Mouse (Mus musculus) lung, embryonic 16.5 days (tissue): ENCODE measurements around the gene Olfr2. TPM values are rescaled to one million over a fixed set of nuclear protein-coding genes. Genes with fewer than 3 reads are reported as not detected.

Source experiments
- ATAC-seq: fragments of 200-750 bp; cut with Nextera tagmentation; 2 replicates; pipeline ENCODE4 v1.8.0; 2017; ENCODE audit warnings: low read depth, mild to moderate bottlenecking, moderate library complexity
- H3K27ac ChIP-seq: fragments of 300-500 bp; sonication (generic); 2 replicates; pipeline ENCODE4 v1.5.1; 2014; ENCODE audit warnings: mild to moderate bottlenecking, control low read depth, low read length
- H3K27me3 ChIP-seq: fragments of 300-500 bp; sonication (generic); 2 replicates; pipeline ENCODE4 v1.6.1; 2014; ENCODE audit warnings: low read depth, low read length, mixed read lengths; ENCODE audit not compliant: control insufficient read depth, insufficient read depth
- H3K36me3 ChIP-seq: fragments of 300-500 bp; sonication (generic); 2 replicates; pipeline ENCODE4 v1.6.1; 2014; ENCODE audit warnings: low read length; ENCODE audit not compliant: control insufficient read depth, insufficient read depth
- H3K4me1 ChIP-seq: fragments of 300-500 bp; sonication (generic); replicated peaks from 2 replicates; pipeline ENCODE4 v1.6.1; 2014; ENCODE audit warnings: low read length, mixed read lengths; ENCODE audit not compliant: control insufficient read depth, insufficient read depth
- H3K4me2 ChIP-seq: fragments of 300-500 bp; sonication (generic); 2 replicates; pipeline ENCODE4 v1.6.1; 2014; ENCODE audit warnings: low read depth, low read length, control low read depth
- H3K4me3 ChIP-seq: fragments of 300-500 bp; sonication (generic); 2 replicates; pipeline ENCODE4 v1.5.1; 2014; ENCODE audit warnings: mild to moderate bottlenecking, low read length, control low read depth
- H3K9ac ChIP-seq: fragments of 300-500 bp; sonication (generic); 2 replicates; pipeline ENCODE4 v1.6.1; 2014; ENCODE audit warnings: low read length, control low read depth
- H3K9me3 ChIP-seq: fragments of 300-500 bp; sonication (generic); 2 replicates; pipeline ENCODE4 v1.6.1; 2016; ENCODE audit warnings: low read length; ENCODE audit not compliant: control insufficient read depth
- WGBS: fragments of 180-500 bp; shearing (Covaris S2); extraction: QIAGEN DNeasy Blood & Tissue Kit; methylation state at CpG from one replicate; pipeline ENCODE4 v1.1.7; 2014; 5-methylcytosine and 5-hydroxymethylcytosine counted together
- polyA plus RNA-seq: library from polyadenylated mRNA; unstranded; fragments of >200 nt; fragmentation: Nextera tagmentation; extraction: Ambion mirVana; gene quantifications from 2 replicates; pipeline ENCODE4 v1.2.1, GENCODE M21; 2015

Olfr2 gene
- polyA plus RNA-seq = not detected in 2 replicates

DNA sequence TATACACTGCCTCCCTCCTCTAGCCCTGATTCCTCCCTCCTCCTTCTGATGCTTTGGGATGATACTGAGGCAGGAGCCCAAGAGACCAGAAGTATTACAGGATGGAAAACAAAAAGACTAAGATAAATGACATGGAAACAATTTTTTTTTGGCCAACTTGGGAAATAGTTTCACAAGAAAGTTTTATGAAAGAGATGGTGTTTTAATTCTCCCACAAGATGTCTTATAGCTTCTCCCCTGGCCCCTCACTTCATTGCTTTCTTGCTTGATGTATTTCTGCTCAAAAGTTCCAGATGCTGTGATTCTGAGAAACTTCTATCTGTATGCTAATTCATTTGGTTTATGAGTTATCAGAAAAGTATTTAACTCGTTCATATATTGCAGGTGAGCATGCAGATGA, at the start of gene Olfr2:
Gene Olfr2 (minus strand): TSS at position 101 of the 400 bp plus-strand sequence.
- Histone ChIP-seq H3K27ac (no peak within 1 kb of the TSS), H3K4me1 (no peaks in the 10 kb centered on the region), H3K9me3 (no peaks in the 10 kb centered on the region), H3K9ac (no peak within 1 kb of the TSS), H3K4me3 (no peak within 1 kb of the TSS), H3K36me3 (no peaks in the 10 kb centered on the region), H3K27me3 (no peaks in the 10 kb centered on the region), H3K4me2 (no peak within 1 kb of the TSS)
- 23% methylated on average over 1 of the region's 1 CpGs for WGBS
- no peak for ATAC-seq

DNA sequence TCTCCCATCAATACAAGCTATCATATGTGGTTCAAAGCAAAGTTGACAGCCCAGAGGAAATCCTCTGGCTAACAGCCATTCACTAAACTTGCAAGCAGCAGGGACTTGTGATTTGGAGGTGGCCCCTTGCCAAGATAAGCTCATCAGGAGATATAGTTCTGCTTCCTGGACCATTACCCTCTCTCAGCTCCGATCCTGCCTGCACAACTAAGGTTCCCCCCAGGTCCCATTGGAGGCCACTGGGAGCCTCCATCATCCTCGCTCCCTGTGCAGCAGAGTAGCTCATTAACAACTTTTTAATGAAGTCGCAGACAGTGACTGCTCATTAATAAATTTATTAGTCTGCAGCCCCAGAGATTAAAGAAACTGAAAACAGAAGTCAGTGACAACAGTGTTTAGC, 41.7 kb upstream of the Olfr2 start:
- Histone ChIP-seq H3K36me3 (no peaks in the 10 kb centered on the region), H3K4me3 (no peak overlapping the region), H3K9me3 (no peaks in the 10 kb centered on the region), H3K9ac (no peak overlapping the region), H3K27ac (no peak overlapping the region), H3K4me1 (no peaks in the 10 kb centered on the region), H3K27me3 (no peaks in the 10 kb centered on the region), H3K4me2 (no peak overlapping the region)
- 36% methylated on average over 3 of the region's 3 CpGs for WGBS
- no peak for ATAC-seq

DNA sequence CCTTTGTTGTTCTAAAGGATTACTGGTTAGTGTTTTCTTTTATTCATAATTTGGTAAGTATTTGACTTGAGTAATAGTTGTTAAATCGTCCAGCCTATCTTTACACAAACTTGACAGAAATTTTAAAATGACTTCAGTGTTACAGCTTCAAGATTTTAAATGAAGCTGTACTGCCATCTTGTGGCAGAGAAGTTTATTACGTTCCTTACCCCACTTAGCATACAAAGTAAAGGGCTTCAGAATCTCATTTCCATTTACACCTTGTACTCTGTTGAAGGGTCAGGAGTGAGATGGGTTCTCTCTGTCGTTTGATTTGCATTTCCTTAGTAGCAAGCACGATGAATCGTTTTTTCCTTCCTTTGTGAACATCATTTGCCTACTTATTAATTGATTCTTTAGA, 40.0 kb upstream of the Olfr2 start:
- WGBS = 2% methylated on average over 5 of the region's 5 CpGs
- no peak overlapping the region for H3K4me3 ChIP-seq

DNA sequence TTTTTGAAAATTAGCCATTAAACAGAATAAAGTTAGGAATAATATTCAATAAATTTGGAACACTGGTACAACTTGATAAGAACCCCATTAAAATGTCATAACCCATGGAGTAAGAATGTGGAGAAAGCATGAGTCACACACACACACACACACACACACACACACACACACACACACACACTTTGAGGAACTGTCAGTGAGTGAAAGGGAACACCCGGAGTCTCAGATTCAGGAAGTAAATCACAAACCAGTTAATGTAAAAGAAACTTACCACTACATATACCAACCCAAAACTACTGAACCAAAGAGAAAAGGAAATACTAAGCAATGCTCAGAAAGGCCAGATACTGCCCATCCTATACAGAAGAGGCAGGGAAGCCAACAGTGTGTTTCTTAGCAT, 38.5 kb upstream of the Olfr2 start:
- Histone ChIP-seq H3K4me2 (no peak overlapping the region), H3K9me3 (no peaks in the 10 kb centered on the region), H3K27ac (no peak overlapping the region), H3K27me3 (no peaks in the 10 kb centered on the region), H3K9ac (no peak overlapping the region), H3K4me3 (no peak overlapping the region), H3K36me3 (no peaks in the 10 kb centered on the region), H3K4me1 (no peaks in the 10 kb centered on the region)
- no peak for ATAC-seq
- WGBS = 56% methylated on average over 1 of the region's 1 CpGs

More for the DNA sequence above, 40.0 kb upstream of the Olfr2 start:
- ATAC-seq = no peak
- Histone ChIP-seq H3K27me3 (no peaks in the 10 kb centered on the region), H3K9ac (no peak overlapping the region), H3K9me3 (no peaks in the 10 kb centered on the region), H3K27ac (no peak overlapping the region), H3K4me2 (no peak overlapping the region), H3K36me3 (no peaks in the 10 kb centered on the region), H3K4me1 (no peaks in the 10 kb centered on the region)

DNA sequence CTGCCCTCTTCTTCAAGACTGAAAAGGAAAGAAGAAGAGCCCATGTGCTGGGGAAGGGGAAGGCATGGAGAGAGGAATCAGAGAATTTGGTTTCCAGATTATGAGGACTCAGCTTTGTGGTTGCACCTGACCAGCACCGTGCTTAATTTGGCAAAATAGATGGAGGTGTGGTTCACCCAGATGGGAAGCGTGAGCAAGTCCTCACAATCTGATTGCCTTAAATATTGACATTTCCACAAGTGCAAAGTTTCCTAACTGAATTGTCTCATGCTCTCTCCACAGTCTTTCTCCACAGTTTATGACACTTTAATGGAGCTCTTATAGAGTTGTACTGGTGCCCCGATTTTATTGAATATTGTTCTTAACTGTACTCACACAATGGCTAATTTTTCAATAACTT, 37.3 kb upstream of the Olfr2 start:
- no peak for ATAC-seq
- H3K9ac ChIP-seq = no peak overlapping the region
- H3K4me1 ChIP-seq = no peaks in the 10 kb centered on the region
- H3K4me2 ChIP-seq = no peak overlapping the region
- H3K4me3 ChIP-seq = no peak overlapping the region
- H3K27ac ChIP-seq = no peak overlapping the region
- no peaks in the 10 kb centered on the region for H3K27me3 ChIP-seq
- WGBS = 69% methylated on average over 3 of the region's 3 CpGs
- no peaks in the 10 kb centered on the region for H3K9me3 ChIP-seq
- H3K36me3 ChIP-seq = no peaks in the 10 kb centered on the region

DNA sequence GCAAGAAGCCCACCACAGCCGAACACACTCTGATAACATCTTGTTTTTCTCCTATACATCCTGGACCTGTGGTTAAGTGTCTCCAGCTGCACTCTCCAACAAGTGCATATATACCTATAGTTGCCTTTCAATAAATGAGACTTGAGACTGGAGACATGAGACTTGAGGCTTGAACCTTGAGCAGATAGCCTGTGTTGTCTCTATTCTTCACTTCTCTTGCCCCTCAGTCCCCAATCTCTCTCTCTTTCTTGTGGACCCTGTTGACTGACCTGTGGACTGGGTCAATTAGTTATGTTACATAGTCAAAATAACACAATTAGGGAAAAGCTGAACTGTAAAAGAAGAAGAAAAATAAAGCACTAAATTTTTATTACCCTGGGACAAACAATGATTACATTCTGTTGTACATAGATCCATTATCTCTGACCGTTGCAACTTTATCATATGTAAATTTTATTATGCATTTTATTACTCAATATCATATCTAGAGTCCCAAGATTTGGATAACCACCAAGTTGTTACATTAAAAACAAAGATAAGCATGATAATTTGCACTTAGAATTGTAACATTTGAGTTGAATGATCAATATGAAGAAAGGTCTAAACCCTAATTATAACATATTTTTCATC, 34.2 kb upstream of the Olfr2 start:
- ATAC-seq = no peak
- H3K27ac ChIP-seq = no peak overlapping the region
- H3K4me1 ChIP-seq = no peaks in the 10 kb centered on the region
- no peaks in the 10 kb centered on the region for H3K27me3 ChIP-seq
- H3K36me3 ChIP-seq = no peaks in the 10 kb centered on the region
- no peak overlapping the region for H3K4me2 ChIP-seq
- no peak overlapping the region for H3K9ac ChIP-seq
- H3K4me3 ChIP-seq = no peak overlapping the region
- 58% methylated on average over 2 of the region's 2 CpGs for WGBS
- no peaks in the 10 kb centered on the region for H3K9me3 ChIP-seq

DNA sequence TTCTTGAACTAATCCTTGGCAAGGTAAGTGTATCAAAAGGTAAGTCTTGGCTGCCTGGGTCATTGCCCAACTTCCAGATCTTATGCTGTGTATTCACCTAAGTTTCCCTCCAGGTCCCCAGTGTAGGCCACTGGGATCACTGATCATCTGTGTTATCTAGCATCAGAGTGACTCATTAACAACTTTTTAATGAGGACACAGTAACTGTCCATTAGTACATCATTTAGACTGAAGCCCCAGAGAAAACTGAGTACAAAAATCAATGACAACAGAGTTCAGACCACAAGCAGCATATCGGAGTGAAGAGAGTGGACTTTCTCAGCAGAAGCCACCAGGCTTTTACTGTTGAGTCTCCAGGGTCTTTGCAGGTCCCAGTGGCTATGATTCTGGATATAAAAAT, 25.0 kb upstream of the Olfr2 start, which contains the start of gene Olfr713:
Gene Olfr713 (plus strand): TSS at position 301 of the 400 bp plus-strand sequence.
- H3K9ac ChIP-seq = no peak within 1 kb of the TSS
- H3K4me1 ChIP-seq = no peaks in the 10 kb centered on the region
- H3K4me3 ChIP-seq = no peak within 1 kb of the TSS
- no peaks in the 10 kb centered on the region for H3K36me3 ChIP-seq
- H3K27me3 ChIP-seq = no peaks in the 10 kb centered on the region
- H3K9me3 ChIP-seq = no peaks in the 10 kb centered on the region
- no peak within 1 kb of the TSS for H3K4me2 ChIP-seq
- H3K27ac ChIP-seq = no peak within 1 kb of the TSS
- ATAC-seq = no peak
- WGBS = 80% methylated on average over 1 of the region's 1 CpGs

DNA sequence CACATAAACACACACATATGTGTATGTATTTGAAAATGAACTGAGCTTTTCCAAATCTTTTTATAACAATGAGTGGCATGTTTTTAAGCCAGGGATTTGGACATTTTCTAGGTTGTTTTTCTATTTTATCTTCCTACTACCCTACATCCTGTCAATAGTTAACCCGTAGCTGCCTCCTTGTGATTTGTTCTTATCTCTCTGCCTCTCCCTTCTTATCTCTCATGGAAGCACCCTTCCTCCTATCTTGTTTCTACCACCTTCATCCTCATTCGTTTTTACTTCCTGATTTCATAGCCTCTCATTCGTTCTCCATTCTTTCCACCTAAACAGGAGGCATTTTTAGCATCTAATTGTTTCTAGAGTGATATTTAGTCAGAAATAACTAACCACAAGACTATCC, 1.7 kb downstream of the Olfr2 start:
- Histone ChIP-seq H3K4me1 (no peaks in the 10 kb centered on the region), H3K9ac (no peak overlapping the region), H3K4me2 (no peak overlapping the region), H3K4me3 (no peak overlapping the region), H3K27ac (no peak overlapping the region), H3K27me3 (no peaks in the 10 kb centered on the region), H3K9me3 (no peaks in the 10 kb centered on the region), H3K36me3 (no peaks in the 10 kb centered on the region)
- ATAC-seq = no peak
- WGBS = 34% methylated on average over 3 of the region's 3 CpGs

DNA sequence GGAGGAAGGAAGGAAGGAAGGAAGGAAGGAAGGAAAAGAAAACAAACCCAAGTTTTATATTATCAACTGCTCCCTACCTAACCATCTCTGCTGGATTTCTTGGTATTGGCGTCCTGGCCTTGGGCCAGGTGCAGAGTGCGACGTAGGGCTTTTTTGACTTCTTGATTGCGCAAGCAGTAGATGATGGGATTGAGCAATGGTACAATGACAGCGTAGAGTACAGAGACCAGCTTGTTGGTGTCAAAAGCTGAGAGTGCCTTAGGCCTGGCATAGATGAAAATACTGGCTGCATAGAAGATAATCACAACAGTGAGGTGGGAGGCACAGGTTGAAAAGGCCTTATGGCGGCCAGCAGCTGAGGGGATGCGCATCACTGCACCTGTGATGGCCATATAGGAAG, 5.1 kb downstream of the Olfr2 start:
- H3K4me3 ChIP-seq = no peak overlapping the region
- H3K4me1 ChIP-seq = no peaks in the 10 kb centered on the region
- H3K27ac ChIP-seq = no peak overlapping the region
- ATAC-seq = no peak
- H3K27me3 ChIP-seq = no peaks in the 10 kb centered on the region
- no peak overlapping the region for H3K4me2 ChIP-seq
- H3K9ac ChIP-seq = no peak overlapping the region
- no peaks in the 10 kb centered on the region for H3K36me3 ChIP-seq
- no peaks in the 10 kb centered on the region for H3K9me3 ChIP-seq
- 78% methylated on average over 7 of the region's 7 CpGs for WGBS

DNA sequence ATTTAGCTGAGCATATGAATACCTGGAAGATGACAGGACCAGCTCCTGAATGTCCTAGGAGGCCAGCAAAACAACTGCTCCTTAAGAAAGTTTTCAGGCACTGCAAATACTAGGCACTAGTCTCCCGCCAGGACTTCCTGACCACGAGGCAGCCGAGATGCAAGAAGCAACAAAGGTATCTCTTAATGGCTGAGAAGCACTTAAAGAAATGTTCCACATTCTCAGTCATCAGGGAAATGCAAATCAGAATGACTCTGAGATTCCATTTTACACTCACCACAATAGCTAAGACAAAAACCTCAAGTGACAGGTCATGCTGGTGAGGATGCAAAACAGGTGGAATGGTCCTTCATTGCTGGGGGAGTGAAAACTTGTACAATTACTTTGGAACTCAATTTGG, 20.6 kb downstream of the Olfr2 start:
- H3K9me3 ChIP-seq = no peaks in the 10 kb centered on the region; the same call in 1 of the 2 replicates
- no peak overlapping the region for H3K4me2 ChIP-seq
- no peak overlapping the region for H3K27ac ChIP-seq
- WGBS = 82% methylated on average over 3 of the region's 3 CpGs
- no peak overlapping the region for H3K9ac ChIP-seq
- no peaks in the 10 kb centered on the region for H3K4me1 ChIP-seq
- no peaks in the 10 kb centered on the region for H3K27me3 ChIP-seq
- H3K36me3 ChIP-seq = no peaks in the 10 kb centered on the region
- no peak for ATAC-seq
- no peak overlapping the region for H3K4me3 ChIP-seq
